Mouse (Mus musculus) liver, embryonic 11.5 days (tissue): ENCODE data around the gene Dcxr. TPM values are rescaled to one million over a fixed set of nuclear protein-coding genes. Genes with fewer than 3 reads are reported as not detected.
"Not testable (repeated sequence)": the region's sequence is repeated elsewhere in the genome, so short reads cannot be mapped to it uniquely, and the experiment has no call there.

Experiments used
- ATAC-seq: fragments of 200-750 bp; cut with Nextera tagmentation; replicated peaks from 2 replicates; pipeline ENCODE4 v1.8.0; 2017; ENCODE audit warnings: moderate number of reproducible peaks, mild to moderate bottlenecking, moderate TSS enrichment, moderate library complexity; ENCODE audit not compliant: low FRiP score
- DNase-seq: peaks from one replicate; pipeline ENCODE4 v3.0.0-alpha.2; 2017; ENCODE audit warnings: low spot score
- H3K27ac ChIP-seq: fragments of 300-500 bp; sonication (generic); 2 replicates; pipeline ENCODE4 v1.5.1; 2014; ENCODE audit warnings: mild to moderate bottlenecking, low read depth, low read length, control low read depth
- H3K27me3 ChIP-seq: fragments of 300-500 bp; sonication (generic); replicated peaks from 2 replicates; pipeline ENCODE4 v1.6.1; 2014; ENCODE audit warnings: low read length, mixed read lengths; ENCODE audit not compliant: control insufficient read depth, insufficient read depth
- H3K36me3 ChIP-seq: fragments of 300-500 bp; sonication (generic); 2 replicates; pipeline ENCODE4 v1.6.1; 2014; ENCODE audit warnings: mild to moderate bottlenecking, low read length, moderate library complexity, mixed read lengths; ENCODE audit not compliant: control insufficient read depth, insufficient read depth
- H3K4me1 ChIP-seq: fragments of 300-500 bp; sonication (generic); replicated peaks from 2 replicates; pipeline ENCODE4 v1.6.1; 2014; ENCODE audit warnings: low read length, mixed read lengths; ENCODE audit not compliant: control insufficient read depth, insufficient read depth
- H3K4me2 ChIP-seq: fragments of 300-500 bp; sonication (generic); 2 replicates; pipeline ENCODE4 v1.6.1; 2014; ENCODE audit warnings: mild to moderate bottlenecking, control low read depth, moderate library complexity
- H3K4me3 ChIP-seq: fragments of 300-500 bp; sonication (generic); 2 replicates; pipeline ENCODE4 v1.5.1; 2014; ENCODE audit warnings: low read depth, low read length, control low read depth
- H3K9ac ChIP-seq: fragments of 300-500 bp; sonication (generic); 2 replicates; pipeline ENCODE4 v1.6.1; 2014; ENCODE audit warnings: low read depth, low read length, control low read depth
- H3K9me3 ChIP-seq: fragments of 300-500 bp; sonication (generic); 2 replicates; pipeline ENCODE4 v1.6.1; 2016; ENCODE audit warnings: low read length, inconsistent platforms, mixed read lengths; ENCODE audit not compliant: control insufficient read depth
- WGBS: fragments of 180-500 bp; shearing (Covaris S2); extraction: QIAGEN DNeasy Blood & Tissue Kit; methylation state at CpG from one replicate; pipeline ENCODE4 v1.1.7; 2014; 5-methylcytosine and 5-hydroxymethylcytosine counted together
- polyA plus RNA-seq: library from polyadenylated mRNA; unstranded; fragments of >200 nt; fragmentation: Nextera tagmentation; extraction: Ambion mirVana; gene quantifications from 2 replicates; pipeline ENCODE4 v1.2.1, GENCODE M21; 2014

Dcxr gene
- 12.9 and 13.2 TPM in 2 replicates for polyA plus RNA-seq

- WGBS, result under 1% methylated on average over 14 of the region's 14 CpGs
- no peaks in the 10 kb centered on the region for H3K36me3 ChIP-seq
- H3K27ac ChIP-seq, result 0 out of 2 replicates have a peak within 1 kb of the TSS, but pooled peaks have one; percentile 22
- H3K4me3 ChIP-seq, result peak within 1 kb of the TSS; percentile 63
- peaks cover 9% of the 10 kb centered on the region; the same call in 1 of the 2 replicates for H3K4me1 ChIP-seq
- peak; percentile 91 for ATAC-seq
- no peaks in the 10 kb centered on the region for H3K9me3 ChIP-seq
- H3K27me3 ChIP-seq, result peaks cover 16% of the 10 kb centered on the region
- DNase-seq, result peak; percentile 85
- H3K9ac ChIP-seq, result peak within 1 kb of the TSS; percentile 65
- peak within 1 kb of the TSS; percentile 92 for H3K4me2 ChIP-seq
Observed at GRCm38 (mm10) chr11:120727169-120727527, at the start of gene Dcxr. TSS of gene Dcxr (minus strand) at chr11:120727281.

GRCm38 (mm10) chr11:120775774-120776469 lies 48.8 kb upstream of the Dcxr start:
- peak; percentile 87 for DNase-seq

GRCm38 (mm10) chr11:120773463-120774190 lies 46.5 kb upstream of the Dcxr start:
- no peak overlapping the region for H3K9ac ChIP-seq
- 84% methylated on average over 7 of the region's 7 CpGs for WGBS
- H3K36me3 ChIP-seq, result no peaks in the 10 kb centered on the region
- ATAC-seq (no peak), DNase-seq (no peak)
- no peak overlapping the region for H3K4me2 ChIP-seq
- no peaks in the 10 kb centered on the region for H3K4me1 ChIP-seq
- H3K9me3 ChIP-seq, result no peaks in the 10 kb centered on the region
- no peak overlapping the region for H3K4me3 ChIP-seq
- no peaks in the 10 kb centered on the region for H3K27me3 ChIP-seq
- no peak overlapping the region for H3K27ac ChIP-seq

More at GRCm38 (mm10) chr11:120775774-120776469, 48.8 kb upstream of the Dcxr start:
- Histone ChIP-seq H3K4me2 (no peak overlapping the region), H3K4me1 (no peaks in the 10 kb centered on the region), H3K9ac (no peak overlapping the region), H3K27me3 (no peaks in the 10 kb centered on the region), H3K27ac (no peak overlapping the region), H3K9me3 (no peaks in the 10 kb centered on the region), H3K36me3 (no peaks in the 10 kb centered on the region), H3K4me3 (no peak overlapping the region)
- peak; percentile 85 for ATAC-seq
- 27% methylated on average over 15 of the region's 15 CpGs for WGBS

GRCm38 (mm10) chr11:120772749-120773148 lies 45.7 kb upstream of the Dcxr start:
- no peaks in the 10 kb centered on the region for H3K36me3 ChIP-seq
- H3K4me2 ChIP-seq, result no peak overlapping the region
- DNase-seq, result no peak
- no peaks in the 10 kb centered on the region for H3K4me1 ChIP-seq
- no peak overlapping the region for H3K4me3 ChIP-seq
- no peak for ATAC-seq
- no peak overlapping the region for H3K9ac ChIP-seq
- no peaks in the 10 kb centered on the region for H3K27me3 ChIP-seq
- H3K27ac ChIP-seq, result no peak overlapping the region
- no peaks in the 10 kb centered on the region for H3K9me3 ChIP-seq
- WGBS, result 80% methylated on average over 3 of the region's 3 CpGs

GRCm38 (mm10) chr11:120768206-120768605 lies 41.1 kb upstream of the Dcxr start:
- Histone ChIP-seq H3K9me3 (no peaks in the 10 kb centered on the region), H3K27ac (no peak overlapping the region), H3K4me1 (no peaks in the 10 kb centered on the region), H3K36me3 (no peaks in the 10 kb centered on the region), H3K9ac (no peak overlapping the region), H3K27me3 (peaks cover 4% of the 10 kb centered on the region; the same call in 1 of the 2 replicates), H3K4me2 (no peak overlapping the region), H3K4me3 (no peak overlapping the region)
- ATAC-seq (no peak), DNase-seq (no peak)
- 50% methylated on average over 1 of the region's 1 CpGs for WGBS

- H3K36me3 ChIP-seq, H3K4me2 ChIP-seq, DNase-seq, H3K27ac ChIP-seq, H3K9ac ChIP-seq, H3K4me3 ChIP-seq, H3K4me1 ChIP-seq, H3K9me3 ChIP-seq, ATAC-seq: not testable (repeated sequence)
- 38% methylated on average over 3 of the region's 7 CpGs for WGBS
- H3K27me3 ChIP-seq, result peaks cover 12% of the 10 kb centered on the region
Observed at GRCm38 (mm10) chr11:120767023-120767422, 39.9 kb upstream of the Dcxr start.

- H3K4me2 ChIP-seq, ATAC-seq, H3K4me3 ChIP-seq, H3K9me3 ChIP-seq, H3K27ac ChIP-seq, H3K9ac ChIP-seq, DNase-seq, H3K4me1 ChIP-seq, H3K36me3 ChIP-seq: not testable (repeated sequence)
- 0% methylated on average over 3 of the region's 23 CpGs for WGBS
- H3K27me3 ChIP-seq, result peaks cover 18% of the 10 kb centered on the region
Observed at GRCm38 (mm10) chr11:120763121-120763999, 36.3 kb upstream of the Dcxr start.

- ATAC-seq, H3K4me2 ChIP-seq, H3K4me3 ChIP-seq, H3K27ac ChIP-seq, H3K9ac ChIP-seq, DNase-seq, H3K36me3 ChIP-seq, H3K4me1 ChIP-seq: not testable (repeated sequence)
- peaks cover 12% of the 10 kb centered on the region; the same call in 1 of the 2 replicates for H3K9me3 ChIP-seq
- WGBS, result 20% methylated on average over 14 of the region's 14 CpGs
- H3K27me3 ChIP-seq, result peaks cover 18% of the 10 kb centered on the region
Observed at GRCm38 (mm10) chr11:120762672-120763041, 35.6 kb upstream of the Dcxr start, which contains the start of gene Hmga1b. TSS of gene Hmga1b (plus strand) at chr11:120762794.
